Mouse (Mus musculus): ENCODE results near the gene Gm28053. TPM values are rescaled to one million over a fixed set of nuclear protein-coding genes. Genes with fewer than 3 reads are reported as not detected.

Gene Gm28053
- total RNA-seq, 2 experiments from 2014 or later, result 20.7 TPM; not detected in 1

DNA sequence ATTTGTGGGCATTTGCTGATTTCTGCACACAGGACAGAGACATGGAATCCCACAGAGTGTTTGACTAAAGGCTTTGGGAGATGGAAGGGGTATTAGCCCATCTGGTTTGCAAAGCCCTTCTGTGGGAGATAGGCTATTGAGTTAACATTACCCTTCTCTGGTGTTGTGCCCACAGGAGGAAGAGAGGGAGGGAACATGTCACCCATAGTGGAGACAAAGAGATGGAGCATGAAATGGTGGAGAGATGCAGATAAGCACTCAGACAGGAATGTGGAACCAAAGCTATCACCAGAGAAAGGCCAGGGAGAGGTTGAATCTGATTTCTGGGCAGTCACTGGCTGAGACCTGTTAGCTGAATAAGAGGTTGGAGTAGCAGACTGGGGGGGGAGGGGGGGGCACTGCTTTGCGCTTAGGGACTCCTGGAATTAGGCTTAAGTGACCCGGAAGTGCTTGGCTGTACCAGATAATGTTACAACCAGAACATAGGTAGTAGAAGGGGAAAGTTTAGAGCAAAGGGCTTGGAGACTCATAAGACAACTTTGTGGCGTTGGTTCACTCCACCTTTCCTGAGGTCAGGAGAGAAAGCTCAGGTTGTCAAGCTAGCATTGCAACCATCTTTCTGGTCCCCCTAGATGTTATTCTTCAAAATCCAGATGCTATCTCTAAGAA lies 22.2 kb downstream of the Gm28053 start:
- no peak for ATAC-seq (replicated peaks; ENCODE audit: poor library complexity)

- 0 out of 2 replicates have a peak, but pooled peaks have one; percentile 12 for ATAC-seq (replicated peaks; ENCODE audit: poor library complexity)
Observed at GRCm38 (mm10) chr6:48741273-48741672, 22.9 kb downstream of the Gm28053 start.

- ATAC-seq (replicated peaks; ENCODE audit: poor library complexity), result no peak
Observed at GRCm38 (mm10) chr6:48741711-48742206, 23.4 kb downstream of the Gm28053 start.

- ATAC-seq (replicated peaks; ENCODE audit: poor library complexity), result no peak
Observed at GRCm38 (mm10) chr6:48742422-48743351, 24.3 kb downstream of the Gm28053 start.

DNA sequence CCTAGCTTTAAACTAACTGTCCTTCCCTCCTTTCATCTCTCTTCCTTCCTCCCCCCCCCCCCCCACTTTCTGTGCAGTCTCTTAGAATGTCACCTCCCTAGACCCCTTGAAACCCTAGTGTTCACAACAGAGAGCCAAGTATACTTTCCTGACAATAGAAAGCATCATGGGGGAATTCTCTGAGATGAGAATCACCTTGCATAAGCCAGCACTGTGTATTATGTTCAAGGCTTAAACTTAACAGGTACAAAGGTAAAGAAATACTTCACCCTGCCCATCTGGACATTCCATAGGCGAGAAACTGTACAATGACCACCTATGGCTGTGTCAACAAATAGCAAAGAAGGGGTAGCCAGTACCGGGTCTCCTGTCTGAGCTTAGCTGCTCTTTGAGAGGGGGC lies 27.1 kb downstream of the Gm28053 start:
- ATAC-seq (replicated peaks; ENCODE audit: poor library complexity), result no peak

GRCm38 (mm10) chr6:48745959-48746889 lies 27.8 kb downstream of the Gm28053 start, which contains the start of gene Gimap5:
Gene Gimap5, plus strand, starts transcription at chr6:48746197.
- ATAC-seq (replicated peaks; ENCODE audit: poor library complexity), result peak; percentile 70

DNA sequence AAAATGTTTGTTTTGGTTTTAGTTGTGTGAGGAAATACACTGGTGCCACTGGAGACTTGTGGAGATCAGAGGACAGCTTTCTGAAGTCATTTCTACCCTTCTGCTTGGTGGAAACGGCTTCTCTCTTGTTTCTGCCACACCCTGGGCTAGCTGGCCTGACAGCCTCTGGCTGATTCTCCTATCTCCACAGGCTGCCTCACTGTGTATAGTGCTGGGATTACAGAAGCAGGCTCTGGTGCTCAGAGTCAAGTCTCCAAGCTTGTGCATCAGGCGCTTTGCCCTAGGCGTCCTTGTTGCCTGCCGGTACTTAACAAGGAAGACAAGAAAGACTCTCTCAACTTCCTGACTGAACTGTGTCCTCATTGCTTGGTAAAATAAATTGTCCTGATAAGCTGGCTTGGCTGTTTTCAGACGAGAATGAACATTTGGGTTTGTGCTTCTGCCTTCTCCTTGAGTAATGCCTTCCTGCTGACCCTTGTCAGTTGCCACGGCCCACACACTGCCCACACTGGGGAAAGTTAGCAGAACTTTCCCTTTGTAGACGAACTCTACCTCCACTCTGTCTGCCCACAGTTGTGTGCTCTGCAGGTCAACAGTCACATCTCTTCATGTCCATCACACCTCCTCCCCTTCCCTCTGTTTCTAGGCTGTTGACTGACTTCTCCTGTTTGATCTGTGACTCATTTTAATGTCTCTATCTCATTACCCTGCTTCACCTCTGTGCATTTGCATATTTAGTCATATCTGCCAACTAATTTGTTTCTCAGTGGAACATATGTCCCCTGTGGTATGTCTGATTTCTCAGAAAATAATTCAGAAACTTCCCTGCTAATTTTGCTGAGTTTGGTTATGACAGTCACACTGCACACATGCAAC lies 28.9 kb downstream of the Gm28053 start:
- ATAC-seq (replicated peaks; ENCODE audit: poor library complexity), result peak; percentile 33; the same call in 1 of the 2 replicates

DNA sequence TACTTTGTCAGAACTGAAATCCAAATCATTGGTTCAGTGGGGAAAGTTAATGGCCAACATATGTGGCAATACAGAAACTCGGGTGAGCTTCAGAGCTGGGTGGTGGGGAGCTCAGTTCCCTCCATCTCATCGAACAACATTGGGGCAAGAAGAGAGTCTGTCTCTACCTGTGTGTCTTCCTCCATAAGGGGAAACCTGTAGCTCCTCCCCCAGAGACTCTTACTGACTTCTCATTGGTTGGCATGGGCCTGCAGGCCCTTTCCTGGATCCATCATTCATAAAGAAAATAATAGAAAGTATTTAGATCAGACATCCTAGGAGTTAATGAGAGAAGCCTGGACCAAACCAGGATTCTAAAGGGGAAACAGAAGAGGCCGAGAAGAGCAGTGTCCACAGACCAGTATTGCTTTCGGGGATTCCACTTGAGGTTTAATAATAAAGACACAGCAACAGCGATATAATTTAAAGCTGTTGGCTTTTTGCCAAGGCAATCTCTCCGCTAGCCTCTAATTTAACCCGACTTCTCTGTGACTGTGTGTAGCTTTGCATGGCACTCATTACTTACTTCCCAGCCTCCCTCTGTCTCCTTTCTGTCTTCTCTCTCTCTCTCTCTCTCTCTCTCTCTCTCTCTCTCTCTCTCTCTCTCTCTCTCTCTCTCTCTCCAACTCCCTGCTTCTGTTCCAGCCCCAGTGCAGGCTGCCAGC lies 45.3 kb downstream of the Gm28053 start:
- ATAC-seq (replicated peaks; ENCODE audit: poor library complexity), result no peak

- no peak for ATAC-seq (replicated peaks; ENCODE audit: poor library complexity)
Observed at GRCm38 (mm10) chr6:48764496-48764895, 46.1 kb downstream of the Gm28053 start.

DNA sequence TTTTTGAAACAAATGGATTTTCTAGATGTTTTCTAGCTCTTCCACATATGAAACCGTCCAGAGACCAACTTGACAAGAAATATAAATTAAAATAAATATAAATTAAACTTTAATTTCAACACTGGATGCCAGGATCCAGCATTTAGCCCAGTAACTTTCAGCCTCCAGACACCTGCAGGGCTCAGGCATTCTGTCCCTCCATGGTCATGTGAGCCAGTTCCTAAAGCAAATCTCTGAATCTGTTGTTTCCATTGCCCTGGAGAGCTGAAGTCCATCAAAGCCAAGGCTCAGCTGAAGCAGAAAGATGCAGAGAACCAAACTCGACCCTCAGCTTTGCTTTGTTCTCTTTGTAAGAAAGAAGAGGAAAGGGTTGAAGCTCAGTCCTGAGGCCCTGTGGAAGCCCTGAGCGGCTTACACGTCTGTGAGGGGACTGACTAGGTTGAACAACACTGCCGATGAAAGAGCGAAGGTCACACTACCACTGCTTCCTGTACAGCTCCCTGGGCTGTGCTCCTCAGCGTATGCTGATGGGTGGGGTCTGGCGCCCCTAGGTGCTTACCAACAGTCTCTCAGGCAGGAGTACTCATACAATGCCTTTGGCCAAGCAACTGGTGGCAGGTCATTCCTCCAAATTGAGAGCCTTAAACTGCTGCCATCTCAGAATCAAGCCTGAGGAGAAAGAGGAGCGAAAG lies 49.9 kb downstream of the Gm28053 start:
- ATAC-seq (replicated peaks; ENCODE audit: poor library complexity), result no peak

DNA sequence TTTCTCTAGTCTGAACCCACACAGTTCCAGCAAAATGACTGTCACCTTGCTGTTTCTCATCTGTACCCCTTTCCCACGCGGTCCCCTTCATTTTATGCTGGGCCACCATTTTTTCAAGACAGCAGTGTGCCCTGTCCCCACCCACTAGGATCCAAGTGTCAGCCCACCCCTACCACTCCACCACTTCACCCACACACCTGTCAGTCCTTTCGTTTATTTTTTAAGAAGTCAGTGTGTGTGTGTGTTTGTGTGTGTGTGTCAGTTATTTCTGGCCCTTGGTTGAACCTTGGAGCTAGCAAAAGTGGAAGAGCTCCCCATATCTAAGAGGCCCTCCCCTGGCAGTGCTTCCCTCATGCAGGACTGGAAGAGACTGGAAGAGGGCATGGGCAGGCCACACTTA lies 50.5 kb downstream of the Gm28053 start:
- no peak for ATAC-seq (replicated peaks; ENCODE audit: poor library complexity)

- ATAC-seq (replicated peaks; ENCODE audit: poor library complexity), result no peak
Observed at GRCm38 (mm10) chr6:48770696-48771095, 52.3 kb downstream of the Gm28053 start, which contains the start of gene Gimap3. Gene Gimap3, minus strand, starts transcription at chr6:48770851.

DNA sequence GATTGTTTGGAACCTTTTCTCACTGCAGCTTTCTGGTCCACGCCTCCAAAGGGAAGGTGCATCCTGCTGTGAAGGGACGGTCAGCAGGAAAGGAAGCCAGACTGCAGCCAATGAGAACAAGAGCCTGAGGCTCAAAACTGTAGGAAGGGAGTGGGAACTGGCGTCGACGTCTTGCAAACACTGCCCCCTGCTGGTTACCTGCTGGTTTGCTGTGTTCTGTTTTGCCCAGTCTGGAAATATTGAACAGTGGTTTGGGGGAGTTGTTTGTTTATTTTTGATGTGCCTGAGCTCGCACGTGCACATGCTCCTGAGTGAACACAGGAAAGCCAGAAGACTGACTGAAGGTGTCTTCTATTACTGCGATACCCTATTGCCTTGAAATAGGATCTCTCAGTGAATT lies 53.6 kb downstream of the Gm28053 start:
- peak; percentile 87 for ATAC-seq (replicated peaks; ENCODE audit: poor library complexity)

- no peak for ATAC-seq (replicated peaks; ENCODE audit: poor library complexity)
Observed at GRCm38 (mm10) chr6:48784406-48784805, 66.0 kb downstream of the Gm28053 start.

- no peak for ATAC-seq (replicated peaks; ENCODE audit: poor library complexity)
Observed at GRCm38 (mm10) chr6:48785189-48785588, 66.8 kb downstream of the Gm28053 start.

DNA sequence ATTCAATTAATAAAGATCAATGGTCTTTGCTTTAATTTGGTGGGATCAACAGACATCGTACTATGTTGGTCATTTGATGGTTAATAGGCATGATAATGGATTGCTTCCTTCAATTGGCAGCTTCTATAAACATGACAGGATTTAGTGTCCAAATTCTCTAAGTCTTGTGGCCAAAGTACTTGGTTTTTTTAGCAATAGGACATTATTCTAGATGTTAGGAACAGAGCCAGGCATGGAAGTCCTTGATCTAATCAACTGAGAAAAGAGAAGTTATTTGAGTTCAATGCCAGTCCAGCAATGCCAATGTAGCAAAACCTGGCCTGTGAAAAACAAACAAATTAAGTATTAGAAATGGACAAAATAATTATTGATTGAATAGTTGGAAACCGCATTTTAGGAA lies 67.2 kb downstream of the Gm28053 start:
- no peak for ATAC-seq (replicated peaks; ENCODE audit: poor library complexity)

GRCm38 (mm10) chr6:48787867-48788266 lies 69.5 kb downstream of the Gm28053 start:
- no peak for ATAC-seq (replicated peaks; ENCODE audit: poor library complexity)

- ATAC-seq (replicated peaks; ENCODE audit: poor library complexity), result peak; percentile 78
Observed at GRCm38 (mm10) chr6:48801897-48802296, 83.5 kb downstream of the Gm28053 start.

All from megakaryocyte progenitor cell, adult 5-6 weeks (primary cell).